Mouse (Mus musculus): Measurements from ENCODE around the gene Fam187a. TPM values are rescaled to one million over a fixed set of nuclear protein-coding genes. Genes with fewer than 3 reads are reported as not detected.

The Fam187a gene
- total RNA-seq, 2 experiments from 2014 or later, result not detected

DNA sequence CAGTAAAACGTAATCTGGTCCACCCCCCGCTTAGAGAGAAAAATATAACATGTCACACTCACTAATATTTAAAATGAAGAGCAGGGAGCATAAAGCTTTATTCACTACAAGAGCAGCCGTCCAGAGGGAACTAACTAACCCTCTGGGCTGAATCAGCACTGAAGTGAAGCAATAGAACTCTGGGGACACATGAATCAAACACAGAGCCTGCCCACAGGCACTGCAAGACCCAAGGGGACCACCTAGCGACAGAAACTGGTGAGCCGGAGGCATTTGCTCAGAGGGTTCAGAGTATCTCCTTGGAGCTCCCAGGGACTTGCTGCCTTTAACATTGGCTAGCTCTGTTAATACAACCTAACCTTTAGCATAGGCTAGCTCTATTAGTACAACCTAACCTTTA is 5.1 kb downstream of the Fam187a start:
- ATAC-seq (replicated peaks; ENCODE audit: low FRiP score, low TSS enrichment, poor library complexity, severe bottlenecking), result no peak

- ATAC-seq (replicated peaks; ENCODE audit: low FRiP score, low TSS enrichment, poor library complexity, severe bottlenecking), result peak; percentile 83
Measured at GRCm38 (mm10) chr11:102893015-102893651, 8.2 kb downstream of the Fam187a start.

GRCm38 (mm10) chr11:102894716-102895115 is 9.7 kb downstream of the Fam187a start:
- no peak for ATAC-seq (replicated peaks; ENCODE audit: low FRiP score, low TSS enrichment, poor library complexity, severe bottlenecking)

GRCm38 (mm10) chr11:102895779-102896178 is 10.8 kb downstream of the Fam187a start:
- ATAC-seq (replicated peaks; ENCODE audit: low FRiP score, low TSS enrichment, poor library complexity, severe bottlenecking), result peak; percentile 90

GRCm38 (mm10) chr11:102896641-102897040 is 11.7 kb downstream of the Fam187a start:
- no peak for ATAC-seq (replicated peaks; ENCODE audit: low FRiP score, low TSS enrichment, poor library complexity, severe bottlenecking)

DNA sequence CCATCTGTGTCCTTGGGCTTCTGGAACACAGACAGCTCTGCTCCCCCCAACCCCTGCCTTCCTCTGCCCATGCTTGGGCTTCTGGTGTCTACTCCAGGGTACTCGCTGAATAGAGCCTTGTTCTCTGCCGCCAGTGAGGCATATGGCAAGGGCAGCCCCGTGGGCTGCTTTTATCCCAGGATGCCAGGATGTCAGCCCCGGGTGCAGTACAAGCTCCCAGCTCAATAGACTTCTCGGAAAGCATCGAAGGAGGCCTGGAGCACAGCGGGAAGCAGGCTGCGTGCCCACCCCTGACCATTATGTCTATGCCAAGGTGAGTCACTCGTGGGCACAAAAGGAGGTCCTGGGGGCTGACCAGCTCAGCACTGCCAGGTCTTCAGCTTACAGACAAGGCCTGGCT is 13.4 kb downstream of the Fam187a start:
- ATAC-seq (replicated peaks; ENCODE audit: low FRiP score, low TSS enrichment, poor library complexity, severe bottlenecking), result no peak

GRCm38 (mm10) chr11:102900763-102901162 is 15.8 kb downstream of the Fam187a start, which contains the start of gene Gfap:
Gene Gfap (minus strand): TSS chr11:102900912.
- ATAC-seq (replicated peaks; ENCODE audit: low FRiP score, low TSS enrichment, poor library complexity, severe bottlenecking), result peak; percentile 55

DNA sequence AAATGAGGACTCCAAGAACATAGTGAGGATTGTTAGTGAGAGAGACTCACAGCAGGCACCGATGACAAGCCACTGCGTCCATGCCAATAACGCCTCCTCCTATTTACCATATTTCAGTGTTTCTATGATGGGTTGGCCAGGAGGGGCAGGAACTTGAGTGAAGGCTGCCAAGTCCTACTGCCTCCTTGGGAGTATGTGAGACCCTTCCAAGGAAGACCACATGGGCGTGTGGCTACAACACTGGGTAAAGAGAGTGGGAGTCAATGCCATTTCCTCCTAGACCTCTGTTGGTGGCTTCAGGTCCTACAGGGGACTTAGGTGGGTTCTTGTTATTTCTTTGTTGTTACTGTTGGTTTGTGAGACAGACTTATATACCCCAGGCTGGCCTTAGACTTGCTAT is 16.2 kb downstream of the Fam187a start:
- ATAC-seq (replicated peaks; ENCODE audit: low FRiP score, low TSS enrichment, poor library complexity, severe bottlenecking), result peak; percentile 24; the same call in 1 of the 2 replicates

GRCm38 (mm10) chr11:102902107-102902506 is 17.1 kb downstream of the Fam187a start:
- ATAC-seq (replicated peaks; ENCODE audit: low FRiP score, low TSS enrichment, poor library complexity, severe bottlenecking), result no peak

DNA sequence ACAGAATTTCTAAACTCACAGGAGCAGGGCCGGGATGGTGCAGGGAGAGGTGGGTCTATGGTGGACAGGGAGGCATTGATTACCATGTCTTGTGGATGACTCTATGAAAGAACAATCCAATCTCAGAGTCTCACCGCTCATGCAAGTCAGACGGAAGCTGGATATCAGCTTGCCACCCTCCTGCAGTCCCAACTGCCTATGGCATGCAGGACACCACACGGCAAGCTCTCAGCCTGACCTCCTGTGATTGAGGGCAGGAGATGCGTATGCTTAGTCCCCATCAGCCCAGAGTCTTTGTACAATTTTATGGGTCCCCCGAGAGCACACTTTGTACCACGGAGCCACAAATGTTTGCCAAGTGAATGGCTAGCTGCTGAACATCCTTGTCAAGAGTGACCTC is 18.7 kb downstream of the Fam187a start:
- ATAC-seq (replicated peaks; ENCODE audit: low FRiP score, low TSS enrichment, poor library complexity, severe bottlenecking), result no peak

DNA sequence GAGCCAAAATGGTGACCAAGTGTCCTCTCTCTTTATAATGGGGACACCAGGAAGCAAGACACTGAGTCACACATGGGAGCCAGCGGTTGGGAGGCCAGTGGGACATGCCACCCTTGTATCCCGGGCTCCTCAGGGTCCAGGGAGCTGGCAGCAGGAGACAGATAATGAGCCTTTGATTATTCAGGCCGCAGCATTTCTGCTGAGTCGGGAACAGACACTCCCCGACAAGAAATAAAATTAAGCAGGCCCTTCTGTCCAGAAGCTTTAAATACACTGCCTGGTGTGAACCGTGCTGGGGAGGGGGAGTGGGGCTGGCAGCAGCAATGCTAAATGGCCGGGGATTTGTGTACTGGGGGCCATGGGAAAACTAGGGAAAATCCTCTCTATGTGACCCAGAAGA is 26.4 kb downstream of the Fam187a start:
- ATAC-seq (replicated peaks; ENCODE audit: low FRiP score, low TSS enrichment, poor library complexity, severe bottlenecking), result no peak

DNA sequence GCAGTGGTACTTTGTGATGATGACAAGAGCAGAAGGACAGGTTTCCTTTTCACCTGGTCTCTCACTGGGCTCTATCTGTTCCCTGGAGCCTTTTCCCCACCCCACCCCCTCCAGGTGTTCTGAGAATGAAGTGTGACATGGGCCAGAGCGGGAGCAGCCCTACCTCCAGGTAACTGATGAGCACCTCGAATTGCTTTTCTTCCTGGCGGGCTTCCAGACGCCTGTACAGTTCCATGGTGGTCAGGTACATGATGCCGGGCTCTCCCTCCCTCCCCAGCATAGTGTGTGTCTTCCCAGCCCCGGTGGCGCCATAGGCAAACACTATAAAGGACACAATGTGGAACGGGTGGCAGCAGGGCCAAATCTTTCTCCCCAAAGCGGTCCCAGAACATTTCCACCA is 30.4 kb downstream of the Fam187a start:
- ATAC-seq (replicated peaks; ENCODE audit: low FRiP score, low TSS enrichment, poor library complexity, severe bottlenecking), result no peak

DNA sequence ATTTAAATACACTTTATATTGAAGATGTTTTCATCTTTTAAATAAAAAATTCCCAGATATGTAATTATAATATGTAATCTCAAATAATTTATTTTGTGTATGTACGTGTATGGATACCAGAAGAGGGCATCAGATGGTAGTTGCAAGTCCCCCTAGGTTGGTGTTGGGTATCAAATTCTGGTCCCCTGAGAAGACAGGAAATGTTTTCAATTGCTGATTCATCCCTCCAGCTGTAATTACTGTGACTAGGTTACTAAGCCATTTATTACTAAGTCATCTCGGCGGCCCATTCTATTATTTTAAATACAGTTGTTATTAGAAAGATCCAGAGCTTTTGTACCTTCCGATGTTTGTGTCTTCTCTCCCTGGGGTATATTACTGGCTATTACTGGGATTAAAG is 33.1 kb downstream of the Fam187a start:
- no peak for ATAC-seq (replicated peaks; ENCODE audit: low FRiP score, low TSS enrichment, poor library complexity, severe bottlenecking)

DNA sequence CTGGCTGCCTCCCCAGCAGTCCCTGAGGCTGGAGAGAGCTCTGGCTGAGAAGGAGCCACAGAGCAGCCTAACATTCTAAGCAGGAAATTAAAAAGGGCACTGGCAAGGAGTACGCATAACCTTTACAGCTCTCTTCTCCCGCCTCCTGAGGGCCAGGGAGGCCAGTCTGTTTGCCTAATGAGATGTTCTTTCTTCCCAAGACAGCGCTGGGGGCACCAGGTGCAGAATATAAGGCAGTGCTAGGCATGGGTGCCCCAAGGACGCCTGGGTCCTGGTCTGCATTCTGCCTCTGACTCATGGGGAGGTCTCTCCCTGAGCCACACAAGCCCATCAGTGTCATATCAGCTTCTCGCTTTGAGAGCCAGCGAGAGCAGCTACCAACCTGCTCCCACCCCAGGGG is 36.5 kb downstream of the Fam187a start:
- no peak for ATAC-seq (replicated peaks; ENCODE audit: low FRiP score, low TSS enrichment, poor library complexity, severe bottlenecking)

DNA sequence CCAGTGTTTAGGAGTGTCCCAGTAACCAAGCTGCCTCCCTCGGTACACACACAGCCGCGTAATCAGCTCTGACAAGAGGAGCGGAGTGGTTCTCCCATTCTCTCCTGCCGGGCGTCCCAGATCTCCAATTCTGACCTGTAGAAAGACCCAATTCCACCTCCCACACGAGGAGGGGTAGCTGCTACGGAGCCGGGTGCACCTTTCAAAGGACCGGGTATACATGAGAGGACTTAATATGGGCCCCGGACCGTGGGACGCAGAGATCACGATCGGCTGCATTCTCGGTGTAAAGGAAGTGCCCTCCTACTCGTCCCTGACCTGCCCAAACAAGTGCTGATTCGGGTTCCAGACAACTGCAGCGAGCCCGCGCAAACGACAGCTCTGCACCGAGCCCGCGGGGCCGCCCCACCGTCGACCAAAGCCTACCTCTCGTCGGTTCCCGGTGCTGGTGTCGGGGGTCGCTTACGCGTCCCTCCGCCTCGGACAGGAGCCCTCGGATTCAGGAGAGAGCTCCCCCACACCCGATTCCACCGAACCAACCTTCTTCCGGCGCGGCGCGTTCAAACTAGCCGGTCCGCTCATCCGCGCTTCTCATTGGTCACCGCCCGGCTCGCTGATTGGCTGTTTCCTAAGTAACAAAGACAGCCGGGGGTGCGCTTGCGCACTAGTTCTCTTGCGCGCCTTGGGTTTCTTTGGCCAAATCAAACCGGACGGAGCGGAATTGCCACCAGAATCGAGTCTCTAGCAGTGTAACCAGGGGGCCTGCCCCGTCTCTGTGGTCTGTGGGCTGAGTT is 39.8 kb downstream of the Fam187a start, which contains the start of gene Kif18b:
Kif18b (minus strand) TSS at position 568 of the 794 bp plus-strand sequence.
- peak; percentile 95 for ATAC-seq (replicated peaks; ENCODE audit: low FRiP score, low TSS enrichment, poor library complexity, severe bottlenecking)

DNA sequence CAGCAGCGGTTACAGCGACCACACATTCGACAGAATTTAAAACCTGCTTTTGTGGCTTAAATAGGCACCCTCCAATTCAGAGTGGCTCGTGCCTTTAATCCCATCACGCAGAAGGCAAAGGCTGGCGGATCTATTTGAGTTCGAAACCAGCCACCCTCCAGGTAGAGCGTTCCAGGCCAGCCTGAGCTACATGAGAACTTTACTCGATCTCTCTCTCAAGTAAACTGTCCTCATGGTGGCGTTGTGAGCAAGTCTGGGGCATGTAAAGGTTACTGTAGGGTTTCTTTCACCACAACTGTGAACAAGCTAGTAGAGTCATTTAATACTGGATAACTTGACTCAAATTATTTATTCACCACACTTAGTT is 40.4 kb downstream of the Fam187a start:
- peak; percentile 64 for ATAC-seq (replicated peaks; ENCODE audit: low FRiP score, low TSS enrichment, poor library complexity, severe bottlenecking)

- no peak for ATAC-seq (replicated peaks; ENCODE audit: low FRiP score, low TSS enrichment, poor library complexity, severe bottlenecking)
Measured at GRCm38 (mm10) chr11:102930672-102931071, 45.7 kb downstream of the Fam187a start.

- ATAC-seq (replicated peaks; ENCODE audit: low FRiP score, low TSS enrichment, poor library complexity, severe bottlenecking), result no peak
Measured at GRCm38 (mm10) chr11:102936272-102936671, 51.3 kb downstream of the Fam187a start.
